Mouse (Mus musculus) c-Kit-positive CD71-positive TER-119-positive erythroid progenitor cells, embryonic 14.5 days (primary cell): ENCODE data around the gene Cnst.
A peak's percentile ranks its signal among the peaks of the same experiment; 100 is the strongest.

ENCODE experiments used
- DNase-seq: peaks from one replicate; pipeline ENCODE4 v3.0.0-alpha.2; 2013; ENCODE audit warnings: low spot score

Gene Cnst

GRCm38 (mm10) chr1:179591639-179592038 is 45.5 kb downstream of the Cnst start:
- DNase-seq, result no peak

GRCm38 (mm10) chr1:179592143-179592542 is 46.0 kb downstream of the Cnst start:
- no peak for DNase-seq

GRCm38 (mm10) chr1:179592972-179593371 is 46.8 kb downstream of the Cnst start:
- no peak for DNase-seq

- DNase-seq, result no peak
These were observed 52.2 kb downstream of the Cnst start for GRCm38 (mm10) chr1:179598386-179598785.

GRCm38 (mm10) chr1:179604526-179604925 is 58.4 kb downstream of the Cnst start:
- no peak for DNase-seq

- no peak for DNase-seq
These were observed 60.0 kb downstream of the Cnst start for GRCm38 (mm10) chr1:179606004-179606723.

GRCm38 (mm10) chr1:179608521-179608920 is 62.4 kb downstream of the Cnst start:
- DNase-seq, result no peak

- DNase-seq, result no peak
These were observed 63.7 kb downstream of the Cnst start for GRCm38 (mm10) chr1:179609724-179610505.

GRCm38 (mm10) chr1:179611182-179611581 is 65.0 kb downstream of the Cnst start:
- peak; percentile 44 for DNase-seq

- DNase-seq, result no peak
These were observed 66.2 kb downstream of the Cnst start for GRCm38 (mm10) chr1:179612418-179612817.

- no peak for DNase-seq
These were observed 66.9 kb downstream of the Cnst start for GRCm38 (mm10) chr1:179612986-179613505.

GRCm38 (mm10) chr1:179617426-179617825 is 71.3 kb downstream of the Cnst start:
- DNase-seq, result no peak

- DNase-seq, result no peak
These were observed 76.5 kb downstream of the Cnst start for GRCm38 (mm10) chr1:179622665-179623064.

- DNase-seq, result peak; percentile 30
These were observed 77.5 kb downstream of the Cnst start for GRCm38 (mm10) chr1:179623657-179624056.

- peak; percentile 57 for DNase-seq
These were observed 78.2 kb downstream of the Cnst start for GRCm38 (mm10) chr1:179624354-179624753.

- DNase-seq, result no peak
These were observed 81.7 kb downstream of the Cnst start for GRCm38 (mm10) chr1:179627855-179628254.

- DNase-seq, result peak; percentile 22
These were observed 82.4 kb downstream of the Cnst start for GRCm38 (mm10) chr1:179628438-179629106.

GRCm38 (mm10) chr1:179629276-179629675 is 83.1 kb downstream of the Cnst start:
- no peak for DNase-seq

- no peak for DNase-seq
These were observed 86.7 kb downstream of the Cnst start for GRCm38 (mm10) chr1:179632746-179633413.

- DNase-seq, result peak; percentile 64
These were observed 87.2 kb downstream of the Cnst start for GRCm38 (mm10) chr1:179633414-179633752.

- no peak for DNase-seq
These were observed 88.0 kb downstream of the Cnst start for GRCm38 (mm10) chr1:179634159-179634558.

- DNase-seq, result no peak
These were observed 96.6 kb downstream of the Cnst start for GRCm38 (mm10) chr1:179642726-179643125.
